Mouse (Mus musculus) stomach, postnatal 0 days (tissue): ENCODE measurements around the gene Elovl7. TPM values are rescaled to one million over a fixed set of nuclear protein-coding genes. Genes with fewer than 3 reads are reported as not detected.
A peak's percentile ranks its signal among the peaks of the same experiment; 100 is the strongest.

Source experiments
- ATAC-seq: fragments of 200-750 bp; cut with Nextera tagmentation; 2 replicates; pipeline ENCODE4 v1.8.0; 2017; ENCODE audit not compliant: low FRiP score, low TSS enrichment
- DNase-seq: peaks from one replicate; pipeline ENCODE4 v3.0.0-alpha.2; 2016; ENCODE audit warnings: low spot score
- H3K27ac ChIP-seq: fragments of 300-500 bp; sonication (generic); replicated peaks from 2 replicates; pipeline ENCODE4 v1.5.1; 2014; ENCODE audit warnings: mild to moderate bottlenecking, control low read depth
- H3K27me3 ChIP-seq: fragments of 300-500 bp; sonication (generic); 2 replicates; pipeline ENCODE4 v1.6.1; 2014; ENCODE audit warnings: low read length; ENCODE audit not compliant: control insufficient read depth, insufficient read depth
- H3K36me3 ChIP-seq: fragments of 300-500 bp; sonication (generic); 2 replicates; pipeline ENCODE4 v1.6.1; 2014; ENCODE audit warnings: low read length, mixed read lengths; ENCODE audit not compliant: control insufficient read depth, insufficient read depth
- H3K4me1 ChIP-seq: fragments of 300-500 bp; sonication (generic); replicated peaks from 2 replicates; pipeline ENCODE4 v1.6.1; 2014; ENCODE audit warnings: antibody characterized with exemption; ENCODE audit not compliant: control insufficient read depth, insufficient read depth
- H3K4me2 ChIP-seq: fragments of 300-500 bp; sonication (generic); replicated peaks from 2 replicates; pipeline ENCODE4 v1.6.1; 2014; ENCODE audit warnings: low read depth, mild to moderate bottlenecking, control low read depth, moderate library complexity
- H3K4me3 ChIP-seq: fragments of 300-500 bp; sonication (generic); 2 replicates; pipeline ENCODE4 v1.5.1; 2014; ENCODE audit warnings: low read depth, low read length, control low read depth
- H3K9ac ChIP-seq: fragments of 300-500 bp; sonication (generic); 2 replicates; pipeline ENCODE4 v1.6.1; 2014; ENCODE audit warnings: mild to moderate bottlenecking, low read length, control low read depth, mixed read lengths
- H3K9me3 ChIP-seq: fragments of 300-500 bp; sonication (generic); 2 replicates; pipeline ENCODE4 v1.6.1; 2016; ENCODE audit warnings: low read length; ENCODE audit not compliant: control insufficient read depth
- CTCF ChIP-seq: IDR thresholded peaks from 2 replicates; pipeline ENCODE4 v1.5.1; 2016; ENCODE audit warnings: antibody characterized with exemption, low read depth, mild to moderate bottlenecking, moderate library complexity
- EP300 ChIP-seq: optimal IDR thresholded peaks from 2 replicates; pipeline ENCODE3; 2016; ENCODE audit warnings: antibody characterized with exemption
- WGBS: fragments of 180-500 bp; shearing (Covaris S2); extraction: QIAGEN DNeasy Blood & Tissue Kit; methylation state at CpG from one replicate; pipeline ENCODE4 v1.1.7; 2014; 5-methylcytosine and 5-hydroxymethylcytosine counted together
- polyA plus RNA-seq: library from polyadenylated mRNA; unstranded; fragments of >200 nt; fragmentation: Nextera tagmentation; extraction: Ambion mirVana; gene quantifications from 2 replicates; pipeline ENCODE4 v1.2.1, GENCODE M21; 2015

Gene Elovl7
- polyA plus RNA-seq, 1 experiment from 2014 or later: 73.3 TPM

DNA sequence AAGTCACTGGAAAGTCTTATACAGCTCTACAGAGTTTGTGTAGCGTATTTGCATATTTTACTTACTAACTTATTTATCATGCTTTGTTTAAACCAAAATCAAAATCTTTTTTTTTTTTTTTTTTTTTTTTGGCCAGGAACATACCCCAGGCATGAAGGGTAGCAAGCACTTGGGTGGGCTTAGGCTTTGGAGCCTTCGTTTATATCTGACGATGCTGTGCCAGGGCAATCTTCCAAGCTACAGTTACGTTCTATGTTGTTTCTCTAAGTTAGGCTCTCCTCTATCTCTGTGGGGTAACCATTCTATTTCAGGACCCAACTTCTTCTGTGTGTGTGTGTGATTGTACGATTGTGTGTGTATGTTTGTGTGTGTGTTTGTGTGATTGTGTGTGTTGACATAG lies 36.9 kb downstream of the Elovl7 start:
- Histone ChIP-seq H3K4me2 (no peak overlapping the region), H3K27me3 (no peaks in the 10 kb centered on the region), H3K36me3 (no peaks in the 10 kb centered on the region), H3K4me3 (no peak overlapping the region), H3K9me3 (no peaks in the 10 kb centered on the region), H3K4me1 (no peaks in the 10 kb centered on the region), H3K27ac (no peak overlapping the region), H3K9ac (no peak overlapping the region)
- TF ChIP-seq EP300: no peak
- ATAC-seq (no peak), DNase-seq (no peak)
- 54% methylated on average over 5 of the region's 5 CpGs for WGBS

DNA sequence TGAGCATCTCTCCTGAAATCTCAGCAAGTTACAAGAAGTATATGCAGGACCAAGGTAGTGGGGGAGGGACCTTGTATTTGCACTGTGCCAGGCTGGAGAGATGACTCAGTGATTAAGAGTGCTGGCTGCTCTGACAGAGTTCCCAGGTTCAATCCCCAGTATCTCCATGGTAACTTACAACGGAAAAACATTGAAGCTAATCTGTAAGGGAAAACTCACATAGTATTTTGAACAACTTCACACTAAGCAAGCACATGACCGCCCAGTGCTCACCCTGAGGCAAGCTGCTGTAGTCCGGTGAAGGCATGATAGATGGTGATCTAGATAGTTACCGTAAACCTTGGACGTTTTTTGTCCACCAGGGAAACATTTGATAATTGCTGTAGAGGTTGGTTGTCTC lies 39.8 kb downstream of the Elovl7 start:
- no peaks in the 10 kb centered on the region for H3K36me3 ChIP-seq
- TF ChIP-seq EP300 (no peak), CTCF (no peak)
- no peak overlapping the region for H3K9ac ChIP-seq
- no peak for DNase-seq
- no peaks in the 10 kb centered on the region for H3K27me3 ChIP-seq
- H3K4me1 ChIP-seq: no peaks in the 10 kb centered on the region
- no peak overlapping the region for H3K4me2 ChIP-seq
- no peak overlapping the region for H3K4me3 ChIP-seq
- H3K27ac ChIP-seq: no peak overlapping the region
- no peaks in the 10 kb centered on the region for H3K9me3 ChIP-seq
- peak; percentile 59 for ATAC-seq
- WGBS: 53% methylated on average over 5 of the region's 5 CpGs

DNA sequence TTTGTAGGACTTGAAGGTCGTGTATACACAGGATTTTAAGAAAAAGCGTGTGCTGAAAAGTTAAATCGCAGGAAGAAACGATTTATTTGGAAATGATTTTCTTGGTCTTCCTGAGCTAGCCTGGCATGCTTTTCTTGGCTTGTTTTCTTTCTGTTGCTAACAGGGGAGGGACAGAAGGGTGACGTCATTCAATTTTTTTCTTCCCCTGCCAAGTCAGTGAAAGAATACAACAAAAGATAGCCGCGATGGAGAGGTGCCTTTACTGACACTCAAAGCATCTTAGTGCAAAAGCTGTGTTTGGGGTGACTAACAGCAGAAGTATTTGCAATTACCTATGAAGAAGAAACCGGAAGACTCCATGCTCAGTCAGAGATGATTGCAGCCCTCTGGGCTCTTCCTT lies 48.8 kb downstream of the Elovl7 start:
- no peak overlapping the region for H3K27ac ChIP-seq
- ATAC-seq: no peak
- WGBS: 54% methylated on average over 8 of the region's 8 CpGs
- H3K9me3 ChIP-seq: no peaks in the 10 kb centered on the region
- TF ChIP-seq CTCF: no peak
- TF ChIP-seq EP300: no peak
- no peak overlapping the region for H3K4me2 ChIP-seq
- H3K4me3 ChIP-seq: no peak overlapping the region
- H3K9ac ChIP-seq: no peak overlapping the region
- no peaks in the 10 kb centered on the region for H3K27me3 ChIP-seq
- H3K36me3 ChIP-seq: no peaks in the 10 kb centered on the region
- H3K4me1 ChIP-seq: no peaks in the 10 kb centered on the region
- no peak for DNase-seq

DNA sequence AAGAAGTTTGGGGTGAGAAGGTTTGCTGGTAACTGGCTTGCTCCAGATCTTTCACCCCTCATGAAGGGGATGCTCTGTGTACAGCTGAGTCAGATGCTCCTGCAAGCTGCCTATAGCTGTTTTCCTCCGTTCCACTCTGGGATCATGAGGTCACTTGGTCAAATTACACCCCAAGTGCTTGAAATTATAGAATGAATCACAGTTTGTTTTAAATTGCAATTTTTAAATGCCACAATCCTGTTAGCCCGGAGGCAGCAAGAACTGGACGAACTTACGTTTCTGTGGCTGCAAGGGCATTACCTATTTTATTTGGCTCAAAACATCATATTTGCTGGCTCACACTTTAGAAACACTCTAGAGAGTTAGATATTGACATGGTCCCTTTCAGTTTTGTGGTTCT lies 51.2 kb downstream of the Elovl7 start:
- Histone ChIP-seq H3K9ac (no peak overlapping the region), H3K9me3 (no peaks in the 10 kb centered on the region), H3K36me3 (no peaks in the 10 kb centered on the region), H3K4me2 (no peak overlapping the region), H3K4me1 (no peaks in the 10 kb centered on the region), H3K4me3 (no peak overlapping the region), H3K27ac (no peak overlapping the region), H3K27me3 (no peaks in the 10 kb centered on the region)
- ATAC-seq: no peak
- TF ChIP-seq CTCF (no peak), EP300 (no peak)
- WGBS: 78% methylated on average over 4 of the region's 4 CpGs
- DNase-seq: no peak

DNA sequence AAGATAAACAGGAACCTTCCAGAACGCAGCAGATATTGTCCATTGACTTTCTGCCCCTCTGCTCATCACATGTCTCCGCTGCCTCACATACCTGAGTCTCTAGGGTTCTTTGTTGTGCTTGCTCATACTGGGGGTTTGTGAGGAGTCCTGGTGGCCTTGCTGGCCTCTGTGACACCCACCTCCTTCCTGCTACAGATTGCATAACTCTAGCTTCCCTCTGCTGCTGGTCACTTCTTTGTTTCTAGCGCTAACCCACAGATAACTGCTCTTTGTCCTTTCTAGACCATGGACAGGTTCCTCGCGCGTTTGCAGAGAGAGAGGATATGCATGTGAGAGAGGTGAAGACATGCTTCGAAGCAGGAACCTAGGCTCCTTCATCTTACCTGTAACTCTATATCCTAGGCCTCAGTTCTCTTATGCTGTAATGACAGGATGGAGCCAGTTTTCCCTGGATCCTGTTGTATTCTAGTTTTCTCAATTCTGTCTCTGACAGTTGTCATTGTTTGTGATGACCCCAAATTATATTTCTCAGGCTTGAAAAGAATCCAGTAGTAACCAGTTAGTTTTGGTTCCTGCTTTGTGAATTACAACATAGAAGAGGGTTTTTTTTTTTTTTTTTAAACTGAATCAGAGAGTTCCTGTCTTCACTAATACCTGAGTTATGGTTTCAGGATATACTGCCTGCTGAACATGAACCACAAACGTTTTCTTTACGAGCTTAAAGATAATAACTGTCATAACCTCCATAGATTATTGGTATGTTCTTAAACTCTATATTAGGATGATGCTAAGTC lies 53.8 kb downstream of the Elovl7 start:
- H3K4me2 ChIP-seq: no peak overlapping the region
- no peaks in the 10 kb centered on the region for H3K36me3 ChIP-seq
- no peak overlapping the region for H3K9ac ChIP-seq
- no peaks in the 10 kb centered on the region for H3K9me3 ChIP-seq
- DNase-seq (no peak), ATAC-seq (no peak)
- H3K27ac ChIP-seq: no peak overlapping the region
- TF ChIP-seq CTCF: no peak
- no peak for TF ChIP-seq EP300
- 61% methylated on average over 9 of the region's 9 CpGs for WGBS
- no peaks in the 10 kb centered on the region for H3K4me1 ChIP-seq
- H3K27me3 ChIP-seq: no peaks in the 10 kb centered on the region
- H3K4me3 ChIP-seq: no peak overlapping the region

DNA sequence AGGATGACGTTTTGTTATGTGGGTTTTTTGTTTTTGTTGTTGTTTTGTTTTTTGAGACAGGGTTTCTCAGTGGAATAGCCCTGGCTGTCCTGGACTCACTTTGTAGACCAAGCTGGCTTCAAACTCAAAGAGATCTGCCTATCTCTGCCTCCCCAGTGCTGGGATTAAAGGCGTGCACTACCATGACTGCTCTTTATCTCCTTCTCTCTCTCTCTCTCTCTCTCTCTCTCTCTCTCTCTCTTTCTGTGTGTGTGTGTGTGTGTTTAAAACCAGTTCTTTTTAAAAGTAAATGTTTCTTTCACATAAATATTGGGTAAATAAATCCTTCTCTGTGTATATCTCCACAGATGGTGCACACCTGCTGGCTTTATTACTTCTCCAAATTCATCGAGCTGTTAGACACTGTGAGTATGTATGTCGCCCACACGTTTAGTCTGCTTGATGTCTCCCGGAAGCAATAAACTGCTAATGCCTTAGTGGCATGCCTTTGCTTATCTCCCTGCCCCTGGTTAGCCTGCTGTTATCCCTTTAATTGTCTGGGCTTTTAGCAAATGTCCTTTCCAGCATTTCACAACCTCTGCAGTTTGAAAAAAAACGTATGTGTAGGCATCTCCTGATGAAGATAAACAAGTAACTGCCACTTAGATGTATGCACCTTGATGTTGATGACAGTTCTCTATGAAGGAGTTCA lies 57.4 kb downstream of the Elovl7 start:
- Histone ChIP-seq H3K27me3 (no peaks in the 10 kb centered on the region), H3K4me1 (no peaks in the 10 kb centered on the region), H3K9me3 (no peaks in the 10 kb centered on the region), H3K36me3 (no peaks in the 10 kb centered on the region), H3K4me2 (no peak overlapping the region), H3K27ac (no peak overlapping the region), H3K4me3 (no peak overlapping the region), H3K9ac (no peak overlapping the region)
- DNase-seq (no peak), ATAC-seq (no peak)
- TF ChIP-seq CTCF (no peak), EP300 (no peak)
- 49% methylated on average over 7 of the region's 7 CpGs for WGBS
